Mouse (Mus musculus): ENCODE data around the gene Fermt2. TPM values are rescaled to one million over a fixed set of nuclear protein-coding genes. Genes with fewer than 3 reads are reported as not detected.

Fermt2 gene
- polyA plus RNA-seq, 1 experiment from 2014 or later, result 53.5 TPM

GRCm38 (mm10) chr14:45444870-45445269 is 85.0 kb downstream of the Fermt2 start:
- H3K4me3 ChIP-seq (replicated peaks), result no peak overlapping the region
- no peak for ATAC-seq
- WGBS, result 56% methylated on average over 7 of the region's 7 CpGs
- no peaks in the 10 kb centered on the region for H3K27me3 ChIP-seq
- no peak overlapping the region for H3K9ac ChIP-seq (replicated peaks)
- H3K4me2 ChIP-seq (replicated peaks), result no peak overlapping the region
- no peak overlapping the region for H3K27ac ChIP-seq
- H3K4me1 ChIP-seq (replicated peaks), result no peaks in the 10 kb centered on the region
- no peaks in the 10 kb centered on the region for H3K9me3 ChIP-seq
- H3K36me3 ChIP-seq, result no peaks in the 10 kb centered on the region

GRCm38 (mm10) chr14:45442781-45443560 is 86.9 kb downstream of the Fermt2 start:
- WGBS, result 80% methylated on average over 12 of the region's 12 CpGs
- no peak for ATAC-seq
- Histone ChIP-seq H3K27ac (no peak overlapping the region), H3K36me3 (no peaks in the 10 kb centered on the region), H3K4me1 (replicated peaks) (no peaks in the 10 kb centered on the region), H3K4me3 (replicated peaks) (no peak overlapping the region), H3K4me2 (replicated peaks) (no peak overlapping the region), H3K27me3 (no peaks in the 10 kb centered on the region), H3K9me3 (no peaks in the 10 kb centered on the region), H3K9ac (replicated peaks) (no peak overlapping the region)

GRCm38 (mm10) chr14:45441291-45441690 is 88.6 kb downstream of the Fermt2 start:
- no peak for ATAC-seq
- no peak overlapping the region for H3K9ac ChIP-seq (replicated peaks)
- 83% methylated on average over 6 of the region's 6 CpGs for WGBS

GRCm38 (mm10) chr14:45439387-45439786 is 90.5 kb downstream of the Fermt2 start:
- WGBS, result 72% methylated on average over 9 of the region's 9 CpGs
- H3K36me3 ChIP-seq, result no peaks in the 10 kb centered on the region
- ATAC-seq, result no peak
- no peaks in the 10 kb centered on the region for H3K9me3 ChIP-seq
- H3K4me1 ChIP-seq (replicated peaks), result no peaks in the 10 kb centered on the region
- no peaks in the 10 kb centered on the region for H3K27me3 ChIP-seq
- no peak overlapping the region for H3K4me3 ChIP-seq (replicated peaks)
- H3K4me2 ChIP-seq (replicated peaks), result no peak overlapping the region
- no peak overlapping the region for H3K9ac ChIP-seq (replicated peaks)
- no peak overlapping the region for H3K27ac ChIP-seq

More at GRCm38 (mm10) chr14:45441291-45441690, 88.6 kb downstream of the Fermt2 start:
- no peaks in the 10 kb centered on the region for H3K27me3 ChIP-seq
- H3K36me3 ChIP-seq, result no peaks in the 10 kb centered on the region
- H3K4me1 ChIP-seq (replicated peaks), result no peaks in the 10 kb centered on the region
- no peak overlapping the region for H3K27ac ChIP-seq
- no peak overlapping the region for H3K4me2 ChIP-seq (replicated peaks)
- no peak overlapping the region for H3K4me3 ChIP-seq (replicated peaks)
- H3K9me3 ChIP-seq, result no peaks in the 10 kb centered on the region

GRCm38 (mm10) chr14:45438931-45439275 is 91.0 kb downstream of the Fermt2 start:
- no peaks in the 10 kb centered on the region for H3K4me1 ChIP-seq (replicated peaks)
- H3K9me3 ChIP-seq, result no peaks in the 10 kb centered on the region
- WGBS, result 84% methylated on average over 2 of the region's 2 CpGs
- no peak overlapping the region for H3K27ac ChIP-seq
- no peak overlapping the region for H3K4me2 ChIP-seq (replicated peaks)
- H3K36me3 ChIP-seq, result no peaks in the 10 kb centered on the region
- no peak overlapping the region for H3K4me3 ChIP-seq (replicated peaks)
- no peak for ATAC-seq
- H3K9ac ChIP-seq (replicated peaks), result no peak overlapping the region
- H3K27me3 ChIP-seq, result no peaks in the 10 kb centered on the region

DNA sequence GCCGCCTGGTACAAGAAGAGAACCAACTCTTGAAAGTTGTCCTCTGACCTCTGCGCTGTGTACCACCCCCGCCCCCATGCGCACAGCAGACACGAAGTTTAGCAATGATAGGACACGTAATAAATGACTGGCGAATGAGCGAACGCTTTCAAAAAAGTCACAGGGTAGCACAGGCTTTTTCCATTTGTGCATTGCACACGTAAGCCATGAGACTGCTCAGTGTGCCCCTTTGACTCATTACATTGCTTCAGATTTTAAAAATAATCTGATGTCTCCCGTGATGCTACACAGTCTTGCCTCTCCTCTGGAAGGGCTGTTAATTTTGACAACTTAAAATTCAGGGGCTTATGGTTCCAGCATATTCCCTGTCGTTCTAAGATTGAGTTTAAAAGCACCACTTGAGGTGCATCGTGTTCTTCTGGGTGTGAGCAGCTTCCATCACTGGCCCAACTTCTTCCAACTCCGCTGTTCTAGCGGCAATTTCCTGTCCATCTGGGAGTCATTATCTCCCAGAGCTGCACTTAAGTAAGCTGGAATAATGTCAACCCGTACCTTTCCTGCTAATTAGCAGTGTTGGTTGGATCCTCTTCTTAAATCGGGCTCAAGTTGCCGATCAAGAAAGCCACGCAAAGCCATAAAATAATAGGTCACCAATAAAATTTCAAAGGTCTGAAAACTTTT is 91.5 kb downstream of the Fermt2 start:
- no peak for ATAC-seq
- H3K27me3 ChIP-seq, result no peaks in the 10 kb centered on the region
- no peaks in the 10 kb centered on the region for H3K36me3 ChIP-seq
- WGBS, result 89% methylated on average over 19 of the region's 19 CpGs
- H3K4me1 ChIP-seq (replicated peaks), result no peaks in the 10 kb centered on the region
- H3K4me2 ChIP-seq (replicated peaks), result no peak overlapping the region
- no peak overlapping the region for H3K4me3 ChIP-seq (replicated peaks)
- H3K27ac ChIP-seq, result no peak overlapping the region
- no peaks in the 10 kb centered on the region for H3K9me3 ChIP-seq
- H3K9ac ChIP-seq (replicated peaks), result no peak overlapping the region

GRCm38 (mm10) chr14:45434220-45434619 is 95.7 kb downstream of the Fermt2 start:
- Histone ChIP-seq H3K9ac (replicated peaks) (no peak overlapping the region), H3K4me1 (replicated peaks) (no peaks in the 10 kb centered on the region), H3K4me2 (replicated peaks) (no peak overlapping the region), H3K27me3 (no peaks in the 10 kb centered on the region), H3K36me3 (no peaks in the 10 kb centered on the region), H3K9me3 (peaks cover 9% of the 10 kb centered on the region; the same call in 1 of the 2 replicates), H3K27ac (no peak overlapping the region), H3K4me3 (replicated peaks) (no peak overlapping the region)
- no peak for ATAC-seq
- 75% methylated on average over 6 of the region's 6 CpGs for WGBS

- no peak overlapping the region for H3K27ac ChIP-seq
- no peak for ATAC-seq
- no peaks in the 10 kb centered on the region for H3K36me3 ChIP-seq
- no peak overlapping the region for H3K4me2 ChIP-seq (replicated peaks)
- no peaks in the 10 kb centered on the region for H3K27me3 ChIP-seq
- no peaks in the 10 kb centered on the region for H3K4me1 ChIP-seq (replicated peaks)
- WGBS, result 72% methylated on average over 4 of the region's 4 CpGs
- H3K9ac ChIP-seq (replicated peaks), result no peak overlapping the region
- H3K4me3 ChIP-seq (replicated peaks), result no peak overlapping the region
- peaks cover 9% of the 10 kb centered on the region; the same call in 1 of the 2 replicates for H3K9me3 ChIP-seq
Measured at GRCm38 (mm10) chr14:45432003-45432402, 97.9 kb downstream of the Fermt2 start.

DNA sequence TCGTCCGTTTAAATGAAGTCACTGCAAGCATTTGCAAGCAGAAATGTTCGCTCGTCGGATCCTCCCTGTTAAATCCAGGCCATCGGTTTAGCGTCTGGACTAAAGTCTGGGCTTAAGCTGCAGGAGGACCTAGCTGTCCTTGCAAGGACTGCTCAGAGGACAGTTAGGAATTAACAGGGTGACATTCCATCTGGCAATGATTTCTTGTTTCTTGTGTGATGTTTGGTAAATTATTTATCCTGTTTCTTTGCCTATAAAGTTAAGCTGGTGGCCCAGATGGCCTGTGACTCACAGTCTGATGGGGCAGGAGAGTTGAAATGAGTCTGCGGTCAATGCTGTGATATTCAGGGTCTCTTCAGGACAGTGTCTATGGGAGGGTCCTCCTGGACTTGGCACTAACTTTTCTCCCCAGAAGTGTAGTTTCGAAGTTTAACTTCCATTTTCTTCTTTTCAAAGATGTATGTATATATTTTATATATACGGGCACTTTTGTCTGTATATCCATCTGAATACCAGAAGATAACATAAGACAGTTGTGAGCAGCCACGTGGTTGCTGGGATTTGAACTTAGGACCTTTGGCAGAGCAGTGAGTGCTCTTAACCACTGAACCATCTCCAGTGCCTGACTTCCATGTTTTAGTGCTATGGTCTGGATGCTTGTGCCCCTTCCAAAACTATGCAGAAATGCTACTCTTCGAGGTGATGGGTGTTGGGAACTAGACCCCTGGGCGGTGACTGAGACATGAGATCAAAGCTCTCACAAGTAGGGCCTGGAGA is 99.7 kb downstream of the Fermt2 start:
- Histone ChIP-seq H3K4me1 (replicated peaks) (no peaks in the 10 kb centered on the region), H3K27ac (no peak overlapping the region), H3K27me3 (no peaks in the 10 kb centered on the region), H3K4me3 (replicated peaks) (no peak overlapping the region), H3K9me3 (peaks cover 14% of the 10 kb centered on the region; the same call in 1 of the 2 replicates), H3K9ac (replicated peaks) (no peak overlapping the region), H3K36me3 (no peaks in the 10 kb centered on the region), H3K4me2 (replicated peaks) (no peak overlapping the region)
- WGBS, result 92% methylated on average over 13 of the region's 13 CpGs
- no peak for ATAC-seq

DNA sequence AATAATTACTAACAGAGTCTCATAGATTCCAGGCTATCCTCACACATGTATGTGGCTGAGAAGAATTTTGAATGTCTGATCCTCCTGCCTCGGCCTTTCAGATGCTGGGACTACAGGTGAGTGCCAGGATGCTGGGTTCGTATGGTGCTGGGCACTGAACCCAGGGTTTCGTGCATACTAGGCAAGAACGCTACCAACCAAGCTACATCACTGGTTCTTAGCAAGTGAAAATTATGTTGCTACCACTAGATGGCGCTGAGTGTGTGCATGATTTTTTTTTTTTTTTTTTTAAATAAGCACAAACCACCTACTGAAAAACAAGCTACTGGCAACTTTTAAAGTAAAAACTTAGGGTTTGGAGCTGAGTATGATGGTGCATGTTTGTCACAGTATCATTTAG is 106.7 kb downstream of the Fermt2 start:
- no peaks in the 10 kb centered on the region for H3K27me3 ChIP-seq
- no peaks in the 10 kb centered on the region for H3K4me1 ChIP-seq (replicated peaks)
- 0 out of 2 replicates have a peak, but pooled peaks cover 5% of the 10 kb centered on the region for H3K9me3 ChIP-seq
- H3K9ac ChIP-seq (replicated peaks), result no peak overlapping the region
- H3K27ac ChIP-seq, result no peak overlapping the region
- H3K4me2 ChIP-seq (replicated peaks), result no peak overlapping the region
- 15% methylated on average over 5 of the region's 5 CpGs for WGBS
- peak; percentile 83 for ATAC-seq
- no peaks in the 10 kb centered on the region for H3K36me3 ChIP-seq
- H3K4me3 ChIP-seq (replicated peaks), result no peak overlapping the region

GRCm38 (mm10) chr14:45422371-45422770 is 107.5 kb downstream of the Fermt2 start:
- ATAC-seq, result no peak
- Histone ChIP-seq H3K27ac (no peak overlapping the region), H3K27me3 (no peaks in the 10 kb centered on the region), H3K9ac (replicated peaks) (no peak overlapping the region), H3K4me3 (replicated peaks) (no peak overlapping the region), H3K4me1 (replicated peaks) (no peaks in the 10 kb centered on the region), H3K36me3 (no peaks in the 10 kb centered on the region), H3K4me2 (replicated peaks) (no peak overlapping the region), H3K9me3 (0 out of 2 replicates have a peak, but pooled peaks cover 5% of the 10 kb centered on the region)
- 69% methylated on average over 4 of the region's 4 CpGs for WGBS

DNA sequence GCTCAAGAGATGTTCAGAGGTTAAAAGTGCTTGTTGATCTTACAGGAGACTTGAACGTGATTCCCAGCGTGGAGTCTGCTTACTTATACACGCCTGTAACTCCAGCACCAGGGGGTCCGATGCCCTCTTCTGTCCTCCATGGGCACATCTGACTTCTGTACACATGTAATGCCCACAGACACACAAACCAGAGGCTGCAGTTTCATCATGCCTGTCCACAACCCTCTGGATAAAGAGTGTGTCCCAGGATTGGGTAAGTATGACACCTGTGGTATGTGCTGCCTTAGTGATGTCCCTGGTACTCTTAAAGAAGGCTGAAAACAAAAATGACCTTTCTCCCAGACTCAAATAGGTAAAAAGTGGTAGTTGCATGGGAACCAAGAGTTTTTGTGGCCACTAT is 110.6 kb downstream of the Fermt2 start:
- Histone ChIP-seq H3K27ac (no peak overlapping the region), H3K4me2 (replicated peaks) (no peak overlapping the region), H3K27me3 (no peaks in the 10 kb centered on the region), H3K9me3 (no peaks in the 10 kb centered on the region), H3K4me3 (replicated peaks) (no peak overlapping the region), H3K36me3 (no peaks in the 10 kb centered on the region), H3K4me1 (replicated peaks) (no peaks in the 10 kb centered on the region), H3K9ac (replicated peaks) (no peak overlapping the region)
- 72% methylated on average over 4 of the region's 4 CpGs for WGBS
- ATAC-seq, result no peak
